Mouse (Mus musculus): ENCODE measurements at regions not wholly inside any gene's neighbourhood (a gene's known extent, or its start where the extent isn't known, plus 50 kb on each side); places are given as distances from the start of the nearest gene placed in this dataset.

DNA sequence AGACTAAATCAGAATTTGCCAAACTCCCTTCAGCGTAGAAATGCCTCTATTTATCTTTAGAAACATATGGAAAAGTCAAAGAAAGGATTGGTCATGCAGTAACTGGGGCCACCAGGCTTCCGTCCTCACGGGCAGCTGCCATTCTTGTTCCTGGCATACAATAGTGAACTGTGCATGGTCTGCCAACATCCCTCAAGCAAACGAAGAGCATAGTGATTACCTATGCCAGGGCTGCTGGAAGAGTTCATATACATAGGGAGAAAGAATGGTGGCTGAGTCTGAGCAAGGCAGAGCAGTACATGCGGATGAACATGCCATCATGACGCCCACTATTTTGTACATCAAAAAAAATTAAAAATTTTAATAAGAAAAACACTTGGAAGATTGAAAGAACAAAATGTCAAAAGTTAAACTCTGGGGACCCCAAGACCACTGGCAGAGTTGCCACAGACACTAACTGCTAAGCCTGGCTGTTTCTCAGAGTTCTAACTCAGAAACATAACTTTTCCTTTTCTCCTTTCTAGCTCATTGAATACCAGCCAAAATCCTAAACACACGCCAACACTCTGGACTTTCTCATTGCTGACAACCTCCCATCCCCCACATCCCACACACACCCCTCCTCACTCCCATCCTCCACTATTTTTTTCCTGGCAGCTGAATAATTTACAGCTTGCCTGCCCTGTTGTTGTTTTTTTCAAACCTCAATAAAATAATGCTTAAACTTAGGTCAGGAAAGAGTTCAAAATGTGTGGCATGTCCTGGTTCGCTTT is 989.1 kb downstream of the 4930447A16Rik start:
- TF ChIP-seq CTCF (conservative IDR thresholded peaks at IDR 0.05; ENCODE audit: low read length) (no peak), NANOG (IDR thresholded peaks at IDR 0.05; ENCODE audit: borderline replicate concordance, low read length) (no peak), POU5F1 (IDR thresholded peaks at IDR 0.05; ENCODE audit: borderline replicate concordance, low read length) (no peak)

Measured in E14TG2a.4 (cell line).